Mouse (Mus musculus) activated CD4-positive, CD25-positive, alpha-beta regulatory T cell, adult 4 months (primary cell): ENCODE measurements at regions not wholly inside any gene's neighbourhood (a gene's known extent, or its start where the extent isn't known, plus 50 kb on each side); places are given as distances from the start of the nearest gene placed in this dataset.
A peak's percentile ranks its signal among the peaks of the same experiment; 100 is the strongest.

ENCODE experiments used
- ATAC-seq: one replicate; pipeline ENCODE4 v1.8.0; 2017

GRCm38 (mm10) chr8:56476158-56476557, 74.7 kb downstream of the Cep44 start:
- no peak for ATAC-seq

DNA sequence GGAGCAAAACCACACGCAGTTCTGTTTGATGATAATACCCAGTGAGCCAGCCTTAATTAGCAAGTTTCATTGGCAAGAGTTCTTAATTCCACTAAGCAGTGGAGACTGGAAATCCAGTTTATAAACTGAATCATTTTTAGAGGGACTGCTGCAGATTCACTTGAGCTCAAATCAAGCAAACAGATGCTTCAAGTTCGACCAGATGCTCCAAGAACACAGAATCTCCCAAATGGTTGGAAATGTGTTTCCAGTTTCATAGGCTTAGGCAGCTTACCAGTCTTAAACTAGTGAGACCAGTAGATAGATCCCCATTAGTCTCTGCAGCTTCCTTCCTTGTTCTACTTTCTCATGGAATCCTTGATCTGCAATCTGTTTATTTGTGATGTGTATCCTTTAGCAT, 75.7 kb downstream of the Cep44 start:
- no peak for ATAC-seq

DNA sequence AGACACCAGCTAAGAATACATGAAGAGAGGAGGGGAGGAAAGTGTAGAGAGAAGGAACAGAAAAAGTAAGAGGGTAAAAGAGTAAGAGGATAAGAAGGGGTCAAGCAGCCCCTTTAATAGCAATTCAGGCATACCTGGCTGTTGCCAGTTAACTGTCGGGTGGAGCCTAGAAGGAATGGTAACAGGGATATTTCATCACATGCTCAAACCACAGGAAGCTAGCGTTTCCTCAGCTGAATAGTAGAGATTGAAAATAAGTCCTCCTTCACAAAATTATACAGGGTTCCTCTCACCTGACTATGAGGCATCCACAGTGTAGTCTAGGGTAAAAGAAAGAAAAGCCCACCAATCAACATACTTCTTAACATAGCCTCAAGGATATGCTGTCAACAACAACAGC, 76.5 kb downstream of the Cep44 start:
- no peak for ATAC-seq

DNA sequence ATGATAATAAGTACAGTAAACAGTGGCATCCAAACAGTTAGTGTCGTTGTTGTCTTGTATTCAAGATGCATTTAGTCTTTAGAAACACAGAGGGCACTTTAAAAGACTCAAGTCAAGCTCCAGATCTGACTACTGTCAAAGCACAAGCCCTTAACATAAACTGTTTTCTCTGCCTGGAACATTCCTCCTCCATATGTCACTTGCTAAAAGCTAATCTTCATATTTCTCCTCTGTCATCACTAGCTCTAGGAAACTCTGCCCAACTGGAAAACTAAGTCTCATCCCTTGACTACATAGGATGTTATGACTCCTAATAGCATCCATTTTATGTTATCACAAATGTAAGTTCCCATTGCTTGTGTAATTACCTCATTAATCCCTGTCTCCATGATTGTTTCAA, 85.8 kb downstream of the Cep44 start:
- ATAC-seq, result no peak

DNA sequence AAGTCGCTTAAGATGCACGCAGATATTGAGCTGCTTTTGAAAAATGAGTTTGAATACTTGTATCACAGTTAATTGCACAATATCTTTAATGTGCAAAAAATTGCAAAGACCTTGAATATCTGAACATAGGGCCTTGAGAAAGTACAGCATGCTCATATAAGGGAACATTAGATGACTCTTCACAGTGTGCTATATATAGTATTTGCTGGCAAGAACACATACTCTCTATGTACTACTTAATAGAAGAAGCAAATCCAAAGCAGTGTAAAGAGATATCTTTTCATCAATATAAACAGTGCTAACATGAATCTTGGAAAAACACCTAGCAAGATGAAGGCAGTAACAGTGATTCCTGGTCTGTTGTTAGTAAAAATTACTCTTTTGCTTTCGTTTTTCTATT, 99.9 kb downstream of the Cep44 start:
- ATAC-seq, result no peak

DNA sequence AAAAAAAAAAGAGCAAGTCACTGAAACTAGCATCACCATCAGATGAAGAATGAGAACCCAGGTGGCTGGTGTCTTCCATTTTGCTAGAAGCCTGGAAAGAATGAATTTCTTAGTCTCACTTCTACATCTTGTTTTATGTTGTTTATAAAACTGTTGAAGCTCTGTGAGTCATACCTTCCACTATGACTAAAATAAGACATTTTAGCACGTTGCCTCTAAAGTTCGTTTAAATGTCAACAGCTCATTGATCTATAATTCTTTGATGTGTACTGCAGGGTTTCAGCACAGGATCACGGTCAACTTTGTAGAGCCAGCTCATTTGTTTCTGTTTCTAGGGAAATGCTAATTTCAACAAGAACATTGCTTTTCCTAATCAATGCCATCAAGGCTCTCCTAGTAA, 107.2 kb downstream of the Cep44 start:
- peak; percentile 92 for ATAC-seq

GRCm38 (mm10) chr8:56439417-56439816, 111.4 kb downstream of the Cep44 start:
- ATAC-seq, result no peak

DNA sequence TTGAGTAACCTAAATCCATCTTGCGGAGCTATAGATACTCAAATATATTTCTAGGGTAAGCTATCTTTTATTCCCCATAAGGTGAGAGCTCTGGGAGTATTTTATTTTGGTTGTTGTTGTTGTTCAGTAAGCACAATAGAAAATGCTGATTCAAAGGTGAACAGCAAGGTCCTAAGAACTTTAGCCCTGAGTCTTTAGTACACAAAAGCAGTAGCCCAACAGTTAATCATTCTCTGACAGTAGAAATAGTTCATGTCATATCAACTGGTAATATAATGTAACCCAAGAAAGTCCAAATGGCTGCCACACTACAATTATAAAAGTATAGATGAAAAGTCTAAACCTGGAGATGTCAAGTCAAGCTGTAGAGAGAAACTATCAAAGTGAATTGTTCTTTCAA, 116.0 kb downstream of the Cep44 start:
- no peak for ATAC-seq

- no peak for ATAC-seq
Measured at GRCm38 (mm10) chr8:56412026-56412425, 117.6 kb downstream of the Hpgd start.

GRCm38 (mm10) chr8:56410412-56410811, 116.0 kb downstream of the Hpgd start:
- no peak for ATAC-seq

DNA sequence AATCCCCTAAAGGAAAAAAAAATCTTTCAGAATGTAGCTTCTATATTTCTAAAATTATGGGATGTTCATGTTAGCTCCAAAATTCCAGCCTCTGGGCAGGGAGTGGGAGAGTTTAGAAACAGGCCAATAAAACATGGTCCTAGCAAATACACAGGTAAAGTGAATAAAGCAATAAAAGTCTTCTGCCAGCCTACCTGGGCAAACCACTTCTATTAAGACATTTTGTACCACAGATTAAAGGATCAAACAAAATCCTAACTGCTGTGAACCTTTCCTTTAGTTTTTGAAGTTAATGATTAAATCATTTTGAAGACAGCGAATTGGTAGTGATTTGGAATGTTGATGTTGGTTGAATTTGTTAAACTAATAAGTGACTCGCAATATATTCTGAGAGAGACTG, 112.9 kb downstream of the Hpgd start:
- no peak for ATAC-seq

- ATAC-seq, result no peak
Measured at GRCm38 (mm10) chr8:56406317-56406716, 111.9 kb downstream of the Hpgd start.

- no peak for ATAC-seq
Measured at GRCm38 (mm10) chr8:56397611-56398010, 103.2 kb downstream of the Hpgd start.

GRCm38 (mm10) chr8:56396352-56396751, 102.0 kb downstream of the Hpgd start:
- no peak for ATAC-seq

- no peak for ATAC-seq
Measured at GRCm38 (mm10) chr8:56392626-56393025, 98.2 kb downstream of the Hpgd start.

DNA sequence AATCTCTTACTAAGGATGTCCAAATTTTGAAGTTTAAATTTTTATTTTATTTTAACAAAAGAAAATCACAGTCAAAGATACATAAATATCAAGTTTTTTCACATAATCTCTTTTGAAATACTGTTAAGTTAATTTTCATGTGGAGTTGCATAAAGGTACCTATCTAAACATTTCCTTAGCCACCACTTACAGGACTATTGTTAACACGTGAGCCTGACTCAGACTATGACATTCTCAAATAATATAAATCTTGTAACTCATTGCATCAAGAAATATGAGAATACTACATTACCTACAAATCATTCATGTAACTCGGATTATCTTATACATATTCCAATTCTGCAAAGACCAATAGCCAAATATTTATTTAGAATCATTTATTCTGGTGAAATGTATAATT, 97.8 kb downstream of the Hpgd start:
- ATAC-seq, result no peak
